Mouse (Mus musculus) brown adipose tissue, adult 24 weeks (tissue): ENCODE measurements around the gene Ptprh. TPM values are rescaled to one million over a fixed set of nuclear protein-coding genes. Genes with fewer than 3 reads are reported as not detected.

Source experiments
- H3K27ac ChIP-seq: fragments of 200-500 bp; replicated peaks from 2 replicates; pipeline ENCODE4 v1.5.1; 2012; ENCODE audit warnings: low read depth, mild to moderate bottlenecking, low read length
- H3K4me1 ChIP-seq: fragments of 200-500 bp; 2 replicates; pipeline ENCODE4 v1.6.1; 2012; ENCODE audit warnings: low read length, mixed read lengths; ENCODE audit not compliant: control insufficient read depth, insufficient read depth, insufficient read length
- H3K4me3 ChIP-seq: fragments of 200-500 bp; 2 replicates; pipeline ENCODE4 v1.5.1; 2012; ENCODE audit warnings: low read depth, mild to moderate bottlenecking, low read length, moderate library complexity; ENCODE audit not compliant: insufficient read depth
- polyA plus RNA-seq: library from polyadenylated mRNA; stranded (reverse); fragments of >200 nt; gene quantifications from 2 replicates; pipeline ENCODE4 v1.2.4, GENCODE M21; 2012; ENCODE audit not compliant: missing spikeins, insufficient read depth, insufficient read length

Ptprh gene
- polyA plus RNA-seq: not detected in 2 replicates

DNA sequence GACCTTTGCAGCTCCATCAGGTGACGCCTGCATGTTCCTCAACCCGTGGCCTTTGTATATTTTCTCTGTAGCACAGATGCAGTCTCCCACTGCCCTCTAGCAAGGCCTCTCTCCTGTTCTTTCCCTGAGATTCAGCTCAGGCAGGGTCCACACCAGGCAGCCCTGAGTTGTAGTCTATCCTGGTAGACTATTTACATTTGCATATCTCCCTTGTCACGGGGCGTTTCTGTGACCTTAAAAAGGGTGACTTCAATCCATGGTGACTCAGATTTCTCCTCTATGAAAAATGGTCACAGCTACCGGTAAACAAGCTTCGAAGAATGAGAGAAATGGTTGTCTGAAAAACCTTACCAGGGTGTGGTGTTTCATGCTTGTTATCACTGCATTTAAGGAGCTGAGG lies at the start of gene Ptprh:
Ptprh (minus strand) TSS at position 169 of the 400 bp plus-strand sequence.
- no peak within 1 kb of the TSS for H3K27ac ChIP-seq
- H3K4me1 ChIP-seq: no peaks in the 10 kb centered on the region
- H3K4me3 ChIP-seq: no peak within 1 kb of the TSS

DNA sequence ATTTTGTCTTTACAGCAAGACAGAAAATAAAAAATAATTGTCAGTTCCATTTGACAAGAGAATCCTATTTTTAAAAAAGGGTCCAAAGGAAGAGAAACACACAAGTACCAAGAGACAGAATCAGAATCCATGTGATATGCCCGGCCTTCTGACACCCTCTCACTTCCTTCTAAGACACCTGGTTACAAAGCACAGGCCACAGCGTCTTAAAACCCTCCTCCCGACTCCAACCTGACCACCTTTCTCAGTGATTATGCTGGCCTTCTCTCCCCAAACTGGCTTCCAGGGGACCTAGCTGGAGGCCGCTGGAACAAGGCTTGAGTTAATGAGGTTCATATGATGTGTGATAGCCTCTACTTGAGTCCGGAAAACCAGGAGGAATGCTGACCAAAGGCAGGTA lies 49.5 kb upstream of the Ptprh start:
- Histone ChIP-seq H3K4me3 (no peak overlapping the region), H3K4me1 (peaks cover 41% of the 10 kb centered on the region), H3K27ac (peak overlapping the region; percentile 46)

DNA sequence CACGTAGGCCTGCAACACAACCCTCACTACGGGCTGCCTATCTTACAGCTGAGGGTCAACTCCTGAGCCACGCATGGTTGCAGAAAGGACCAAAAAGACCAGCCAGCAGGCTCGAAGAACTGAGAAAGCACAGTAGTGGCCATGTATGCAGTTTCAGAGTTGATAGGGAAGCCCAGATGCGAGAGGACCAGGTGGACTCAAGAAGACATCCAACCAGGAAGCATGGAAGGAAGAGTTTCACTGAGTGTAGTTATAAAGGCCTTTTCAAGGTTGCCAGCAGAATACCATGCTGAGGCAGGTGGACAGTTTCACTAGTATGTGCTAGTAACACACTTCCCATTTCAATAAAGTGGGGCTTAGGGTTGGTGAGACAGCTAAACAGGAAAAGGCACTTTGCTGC lies 48.9 kb upstream of the Ptprh start:
- H3K4me3 ChIP-seq: no peak overlapping the region
- H3K4me1 ChIP-seq: peaks cover 45% of the 10 kb centered on the region
- H3K27ac ChIP-seq: no peak overlapping the region; the same call in 1 of the 2 replicates

DNA sequence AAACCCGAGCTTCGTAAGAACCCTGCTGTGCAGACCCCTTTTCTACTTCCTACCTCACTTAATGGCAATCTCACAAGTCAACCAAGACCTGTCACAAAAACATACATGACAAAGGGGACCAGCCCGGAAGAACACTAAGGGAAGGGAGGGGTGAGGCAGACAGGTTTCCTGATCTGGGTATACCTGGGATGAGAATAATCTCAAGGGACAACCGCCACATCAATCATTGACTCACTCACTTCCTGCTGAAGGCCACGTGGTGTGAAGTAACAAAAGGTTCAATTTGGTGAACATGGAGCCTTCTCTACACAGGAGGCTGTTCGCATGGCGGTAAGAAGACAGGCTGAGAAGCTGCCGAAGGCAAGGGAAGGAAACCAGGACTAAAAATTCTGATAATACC lies 47.7 kb upstream of the Ptprh start:
- no peak overlapping the region for H3K27ac ChIP-seq
- peaks cover 36% of the 10 kb centered on the region for H3K4me1 ChIP-seq
- H3K4me3 ChIP-seq: no peak overlapping the region

DNA sequence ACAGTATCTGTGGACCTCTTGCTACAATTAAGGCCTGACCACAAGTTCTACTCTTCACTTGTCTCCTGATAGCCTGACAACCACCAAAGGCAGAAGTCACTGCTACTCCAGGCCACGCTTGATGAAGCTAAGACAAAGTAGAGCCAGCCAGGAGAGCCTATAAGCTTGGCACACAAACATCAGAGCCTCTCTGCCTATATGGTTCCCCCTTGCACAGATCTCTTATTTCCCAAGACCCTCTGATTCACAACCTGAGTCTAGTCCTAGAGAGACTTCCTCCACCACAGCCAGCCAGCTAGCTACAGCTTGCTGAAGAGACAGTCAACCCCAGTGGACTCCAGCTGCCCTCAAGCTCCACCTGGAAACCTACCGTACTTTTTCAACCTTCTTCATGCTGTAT lies 44.2 kb upstream of the Ptprh start:
- H3K4me3 ChIP-seq: no peak overlapping the region
- H3K27ac ChIP-seq: no peak overlapping the region
- peaks cover 15% of the 10 kb centered on the region for H3K4me1 ChIP-seq

DNA sequence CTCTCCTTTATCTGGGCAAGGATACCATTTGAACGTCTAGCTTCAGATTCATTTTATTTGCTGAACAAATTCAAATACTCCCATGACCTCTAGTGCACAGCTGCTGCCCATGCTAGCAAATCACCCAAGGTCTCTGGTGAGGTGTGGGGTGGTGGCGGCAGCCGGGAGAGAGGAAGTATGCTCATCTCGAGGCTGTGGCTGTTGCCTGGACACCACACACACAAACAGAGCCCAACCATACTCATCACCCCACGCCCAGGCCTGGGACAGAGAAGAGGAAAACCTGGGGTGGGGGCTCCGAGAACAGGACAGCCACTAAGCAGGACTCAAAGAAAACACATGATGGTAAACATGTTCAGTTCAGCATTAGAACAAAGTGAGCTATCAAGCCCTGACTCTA lies 43.5 kb upstream of the Ptprh start:
- no peak overlapping the region for H3K4me3 ChIP-seq
- H3K4me1 ChIP-seq: peaks cover 11% of the 10 kb centered on the region; the same call in 1 of the 2 replicates
- H3K27ac ChIP-seq: no peak overlapping the region

DNA sequence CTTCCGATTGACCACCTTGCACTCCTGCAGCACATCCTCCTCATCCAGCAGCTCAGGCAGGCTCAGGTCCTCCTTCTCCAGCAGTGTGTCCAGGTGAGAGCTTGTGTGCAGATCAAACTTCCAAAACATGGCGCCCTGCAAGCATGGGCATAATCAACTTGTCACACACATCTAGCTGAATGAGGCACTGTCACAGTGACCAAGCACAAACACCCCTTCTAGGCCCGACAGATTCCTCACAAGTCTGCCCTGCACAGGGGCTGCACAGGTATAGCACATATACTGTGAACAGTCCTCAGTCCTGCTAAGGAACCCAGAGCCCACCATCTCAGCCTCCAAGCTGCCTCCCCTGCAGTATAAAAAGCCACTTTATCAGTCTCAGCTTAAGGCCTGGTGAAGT lies 43.0 kb upstream of the Ptprh start:
- Histone ChIP-seq H3K4me3 (no peak overlapping the region), H3K4me1 (peaks cover 9% of the 10 kb centered on the region; the same call in 1 of the 2 replicates), H3K27ac (no peak overlapping the region)

DNA sequence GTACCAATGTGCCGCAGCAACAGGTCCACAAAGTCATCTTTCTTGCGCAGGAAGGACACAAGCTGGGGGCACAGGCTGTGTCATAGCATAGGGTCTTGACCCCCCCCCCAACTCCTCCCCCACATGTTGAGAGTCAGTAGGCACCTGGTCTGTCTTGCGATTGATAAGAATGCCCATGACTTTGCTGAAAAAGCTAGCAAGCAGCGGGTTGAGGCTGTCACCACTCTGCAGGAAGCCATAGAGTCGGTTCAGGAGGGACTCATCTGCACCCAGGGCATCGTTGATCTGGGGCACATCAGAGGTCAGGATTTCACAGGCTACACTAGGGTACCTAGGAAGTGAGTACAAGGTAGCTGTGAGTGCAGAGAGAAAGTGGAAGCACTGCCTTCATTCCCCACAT lies 39.4 kb upstream of the Ptprh start:
- Histone ChIP-seq H3K4me3 (no peak overlapping the region), H3K4me1 (peaks cover 2% of the 10 kb centered on the region; the same call in 1 of the 2 replicates), H3K27ac (no peak overlapping the region)

DNA sequence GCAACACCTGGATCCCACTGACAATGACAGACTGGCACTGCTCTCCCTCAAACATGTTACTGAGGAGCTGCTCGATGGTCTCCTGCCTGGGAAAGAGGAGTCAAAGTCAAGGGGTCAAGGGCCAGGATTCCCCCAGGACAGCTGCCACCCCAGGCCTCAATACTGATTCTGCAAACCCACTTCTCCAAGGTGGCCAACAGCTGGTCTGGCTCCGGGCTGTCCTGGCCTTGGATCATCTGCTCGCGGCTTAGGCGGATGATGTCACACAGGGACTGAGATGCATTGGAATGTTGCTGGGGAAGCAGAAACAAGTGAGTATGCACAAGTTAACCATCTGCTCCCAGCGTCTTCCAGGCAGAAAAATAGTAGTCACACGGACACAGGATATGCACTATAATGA lies 38.1 kb upstream of the Ptprh start:
- Histone ChIP-seq H3K4me3 (no peak overlapping the region), H3K27ac (no peak overlapping the region), H3K4me1 (no peaks in the 10 kb centered on the region)

DNA sequence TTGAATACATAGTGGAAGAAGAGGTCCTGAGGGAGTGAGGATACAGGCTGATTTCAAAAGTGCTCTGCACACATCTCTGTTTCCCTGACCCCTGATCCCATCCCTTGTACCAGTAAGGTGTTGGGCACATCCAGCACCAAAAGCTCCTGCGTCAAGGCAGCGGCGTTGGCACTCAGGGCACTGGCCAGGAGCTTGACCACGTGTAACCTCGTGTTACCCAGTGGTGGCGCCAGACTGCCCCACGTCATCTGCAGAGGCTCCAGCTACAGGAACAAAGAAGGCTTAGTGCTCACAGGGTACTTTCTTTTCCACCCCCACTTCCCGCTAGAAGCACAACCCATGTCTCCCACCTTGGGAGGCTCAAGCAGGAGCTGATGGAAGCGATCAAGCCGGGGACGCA lies 37.3 kb upstream of the Ptprh start:
- H3K27ac ChIP-seq: no peak overlapping the region
- no peaks in the 10 kb centered on the region for H3K4me1 ChIP-seq
- no peak overlapping the region for H3K4me3 ChIP-seq

DNA sequence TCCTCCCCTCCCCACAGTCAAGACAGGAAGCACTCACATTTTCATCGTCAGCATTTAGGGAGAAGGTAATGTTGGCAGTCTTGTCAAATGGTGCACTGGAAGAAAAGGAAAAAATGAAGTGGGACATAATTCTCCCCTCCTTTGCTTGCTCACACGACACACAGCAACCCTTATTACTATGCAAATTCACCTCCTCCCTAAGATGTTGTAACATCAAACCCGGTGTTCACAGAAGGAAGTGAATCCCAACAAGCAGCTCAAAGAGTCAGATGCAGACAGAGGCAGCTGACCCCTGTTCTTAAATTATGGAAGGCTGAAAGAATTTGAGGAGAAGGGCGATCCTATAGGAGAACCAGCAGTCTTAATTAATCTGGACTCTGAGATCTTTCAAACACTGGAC lies 32.3 kb upstream of the Ptprh start:
- no peaks in the 10 kb centered on the region for H3K4me1 ChIP-seq
- no peak overlapping the region for H3K4me3 ChIP-seq
- H3K27ac ChIP-seq: no peak overlapping the region

DNA sequence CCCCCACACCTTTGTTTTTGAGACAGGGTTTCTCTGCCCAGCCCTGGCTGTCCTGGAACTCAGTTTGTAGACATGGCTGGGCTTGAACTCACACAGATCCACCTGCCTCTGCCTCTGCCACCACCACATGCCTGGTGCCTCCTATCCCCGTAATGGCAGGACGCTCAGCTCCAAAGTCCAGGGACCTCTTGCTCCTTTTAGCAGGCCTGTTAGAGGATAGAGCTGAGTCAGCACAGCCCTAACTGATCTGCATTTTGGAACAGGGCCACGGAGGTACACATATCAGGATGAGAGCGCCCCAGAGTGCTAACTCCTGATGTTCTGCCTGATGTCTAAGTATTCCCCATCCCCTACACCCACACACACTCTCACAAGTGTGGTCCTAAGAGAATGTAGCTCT lies 27.2 kb upstream of the Ptprh start, which contains the start of gene Tmem86b:
Tmem86b (minus strand) TSS at position 392 of the 400 bp plus-strand sequence.
- Histone ChIP-seq H3K4me3 (no peak within 1 kb of the TSS), H3K27ac (no peak within 1 kb of the TSS), H3K4me1 (no peaks in the 10 kb centered on the region)

DNA sequence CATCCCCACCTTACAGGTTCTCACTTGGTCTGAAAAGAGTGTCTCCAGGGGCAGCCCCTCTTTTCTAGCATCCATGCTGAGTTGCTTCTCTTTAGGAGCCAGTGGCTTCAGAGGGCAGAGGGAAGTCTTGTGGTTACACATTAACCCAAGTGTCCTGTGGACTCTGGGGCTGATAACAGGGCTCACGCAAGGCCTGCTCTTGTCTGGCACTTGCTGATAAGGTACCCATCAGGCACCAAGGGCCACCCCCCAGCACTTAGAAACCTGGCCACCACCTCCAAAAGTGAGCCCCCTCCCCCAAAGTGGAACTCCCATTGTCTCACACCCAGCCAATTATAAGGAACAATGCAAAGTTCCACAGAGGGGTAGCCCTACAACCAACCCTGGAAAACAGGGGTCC lies 26.4 kb upstream of the Ptprh start:
- no peak overlapping the region for H3K27ac ChIP-seq
- H3K4me1 ChIP-seq: no peaks in the 10 kb centered on the region
- no peak overlapping the region for H3K4me3 ChIP-seq

DNA sequence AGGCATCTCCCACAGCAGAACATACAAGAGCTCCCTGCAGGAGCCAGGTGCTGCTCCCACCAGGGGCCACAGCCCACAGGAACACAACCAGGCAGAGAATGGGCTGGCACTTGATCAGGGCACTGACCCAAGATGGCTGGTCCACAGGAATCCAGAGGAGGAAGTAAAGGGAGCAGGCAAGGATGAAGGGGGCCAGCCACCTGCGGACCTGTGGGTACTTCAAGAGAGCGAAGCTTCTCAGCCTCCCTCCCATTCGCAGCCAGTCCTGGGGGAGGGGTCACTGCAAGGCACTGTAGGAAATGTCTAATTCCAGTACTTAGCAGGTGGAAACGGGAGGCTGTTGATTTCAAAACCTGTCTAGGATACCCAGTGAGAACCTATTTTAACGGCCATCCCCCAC lies 25.7 kb upstream of the Ptprh start:
- H3K4me1 ChIP-seq: no peaks in the 10 kb centered on the region
- H3K27ac ChIP-seq: no peak overlapping the region
- no peak overlapping the region for H3K4me3 ChIP-seq

DNA sequence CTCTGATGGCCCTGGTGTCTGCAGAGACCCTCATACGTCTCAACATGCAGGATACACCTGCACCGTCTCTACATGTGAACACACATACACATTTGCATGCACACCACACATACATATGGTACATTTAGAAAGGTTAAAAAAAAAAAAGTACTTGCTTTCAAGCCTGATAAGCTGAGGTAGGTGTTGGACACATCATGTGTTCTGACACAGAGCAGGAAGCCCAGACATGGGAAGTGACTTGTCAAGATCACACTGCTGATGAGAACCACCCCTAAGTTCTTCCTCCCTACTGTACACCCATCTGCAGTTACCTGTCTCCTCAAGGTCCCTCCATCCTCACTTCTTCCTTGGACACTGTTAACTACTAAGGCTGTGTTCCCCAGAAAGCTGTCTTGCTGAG lies 22.1 kb upstream of the Ptprh start:
- Histone ChIP-seq H3K4me3 (no peak overlapping the region), H3K4me1 (no peaks in the 10 kb centered on the region), H3K27ac (no peak overlapping the region)

DNA sequence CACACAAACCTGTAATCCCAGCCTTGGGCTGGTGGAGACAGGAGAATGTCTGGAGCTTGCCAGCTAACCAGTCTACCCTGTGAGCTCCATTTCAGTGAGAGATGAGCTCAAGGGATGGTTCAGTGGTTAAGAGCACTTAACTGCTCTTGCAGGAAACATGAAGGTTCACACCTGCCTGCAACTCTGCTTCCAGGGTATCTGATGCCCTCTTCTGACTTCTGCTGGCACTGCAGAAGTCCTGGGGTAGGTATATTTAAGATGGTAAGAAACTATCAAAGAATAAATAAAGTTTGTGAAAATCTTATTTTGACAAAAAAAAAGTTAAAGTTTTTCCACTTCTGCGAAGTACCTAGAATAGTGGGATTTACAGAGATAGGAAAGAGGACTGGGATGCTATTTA lies 20.5 kb upstream of the Ptprh start:
- no peak overlapping the region for H3K27ac ChIP-seq

More for the DNA sequence above, 20.5 kb upstream of the Ptprh start:
- no peaks in the 10 kb centered on the region for H3K4me1 ChIP-seq
- no peak overlapping the region for H3K4me3 ChIP-seq
